Mouse (Mus musculus): Measurements from ENCODE around the gene Tspo. TPM values are rescaled to one million over a fixed set of nuclear protein-coding genes. Genes with fewer than 3 reads are reported as not detected.

Gene Tspo
- polyA plus RNA-seq, 1 experiment from 2014 or later: 118 TPM

DNA sequence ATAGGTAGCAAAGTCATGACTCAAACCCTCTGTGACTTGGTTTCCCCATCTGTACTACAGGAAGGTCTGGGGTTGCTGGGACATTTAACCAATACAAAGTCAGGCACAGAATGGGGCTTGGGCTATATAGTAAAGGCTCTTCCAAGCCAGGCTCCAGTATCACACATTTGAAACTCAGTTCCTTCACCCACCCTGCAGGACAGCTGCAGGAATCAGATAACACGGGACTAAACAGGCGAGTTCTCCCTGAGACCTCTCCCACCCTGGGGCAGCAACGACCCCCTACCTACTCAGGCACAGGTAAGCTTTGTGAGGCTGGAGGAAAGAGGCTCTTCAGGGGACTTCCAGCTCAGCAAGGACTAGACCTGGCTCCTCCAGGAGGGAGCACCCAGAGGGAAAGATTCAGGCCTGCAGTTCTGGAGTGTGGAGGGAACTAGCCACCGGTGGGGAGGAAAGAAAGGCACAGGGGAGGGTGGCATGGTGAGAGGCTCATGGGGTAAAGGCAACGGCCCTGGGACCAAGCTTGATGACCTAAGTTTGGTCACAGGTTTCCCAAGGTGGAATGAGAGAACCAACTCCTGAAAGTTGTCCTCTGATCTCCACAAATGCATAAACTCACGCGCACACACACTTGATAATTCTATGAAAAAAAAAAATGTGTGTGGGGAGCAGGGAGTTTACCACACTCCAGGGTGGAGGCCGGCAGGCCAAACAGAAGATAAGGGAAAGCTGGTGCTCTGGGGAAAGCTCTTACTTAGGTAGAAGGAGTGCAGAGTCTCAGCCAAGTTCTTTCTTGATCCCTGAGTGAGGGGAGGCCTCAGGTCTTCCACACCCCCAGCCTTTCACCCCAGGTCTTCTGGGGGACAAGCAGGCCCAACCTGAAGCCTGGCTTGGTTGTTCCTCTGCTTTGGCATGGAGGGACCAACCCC, 29.1 kb downstream of the Tspo start:
- peaks cover 22% of the 10 kb centered on the region for H3K4me1 ChIP-seq
- ATAC-seq (ENCODE audit: insufficient read depth, low FRiP score, low read depth): peak; percentile 50; the same call in 1 of the 2 replicates
- no peak overlapping the region for H3K9ac ChIP-seq
- H3K4me3 ChIP-seq (replicated peaks): 0 out of 2 replicates have a peak overlapping the region, but pooled peaks have one; percentile 87
- peak overlapping the region; percentile 88 for H3K4me2 ChIP-seq
- WGBS: 52% methylated on average over 8 of the region's 8 CpGs
- H3K36me3 ChIP-seq: no peaks in the 10 kb centered on the region
- no peaks in the 10 kb centered on the region for H3K27me3 ChIP-seq (replicated peaks)
- H3K9me3 ChIP-seq: no peaks in the 10 kb centered on the region
- peak overlapping the region; percentile 78 for H3K27ac ChIP-seq

DNA sequence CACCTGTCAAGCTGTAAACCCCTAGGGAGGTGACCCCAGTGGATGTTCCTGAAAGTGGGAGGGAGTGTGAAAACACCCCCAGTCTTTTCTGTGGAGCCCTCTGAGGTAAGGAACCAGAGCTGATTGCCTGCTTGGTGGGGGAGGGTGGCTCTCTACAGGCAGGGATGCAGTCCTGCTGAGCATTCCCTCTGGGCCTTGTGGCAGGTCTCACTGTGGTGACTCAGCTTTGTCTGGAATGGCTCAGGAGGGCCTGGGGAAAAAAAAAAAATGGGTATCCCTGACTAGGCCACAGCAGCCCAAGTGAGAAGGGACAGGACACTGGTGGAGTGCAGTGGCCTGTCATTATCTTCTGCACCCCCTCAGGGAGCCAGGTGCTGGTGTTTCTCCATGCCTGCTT, 29.8 kb downstream of the Tspo start:
- no peak overlapping the region for H3K9ac ChIP-seq
- H3K4me3 ChIP-seq (replicated peaks): 0 out of 2 replicates have a peak overlapping the region, but pooled peaks have one; percentile 87
- H3K4me1 ChIP-seq: peaks cover 22% of the 10 kb centered on the region
- H3K9me3 ChIP-seq: no peaks in the 10 kb centered on the region
- H3K36me3 ChIP-seq: no peaks in the 10 kb centered on the region
- H3K4me2 ChIP-seq: peak overlapping the region; percentile 88
- H3K27me3 ChIP-seq (replicated peaks): no peaks in the 10 kb centered on the region
- peak overlapping the region; percentile 78 for H3K27ac ChIP-seq
- no peak for ATAC-seq (ENCODE audit: insufficient read depth, low FRiP score, low read depth)

DNA sequence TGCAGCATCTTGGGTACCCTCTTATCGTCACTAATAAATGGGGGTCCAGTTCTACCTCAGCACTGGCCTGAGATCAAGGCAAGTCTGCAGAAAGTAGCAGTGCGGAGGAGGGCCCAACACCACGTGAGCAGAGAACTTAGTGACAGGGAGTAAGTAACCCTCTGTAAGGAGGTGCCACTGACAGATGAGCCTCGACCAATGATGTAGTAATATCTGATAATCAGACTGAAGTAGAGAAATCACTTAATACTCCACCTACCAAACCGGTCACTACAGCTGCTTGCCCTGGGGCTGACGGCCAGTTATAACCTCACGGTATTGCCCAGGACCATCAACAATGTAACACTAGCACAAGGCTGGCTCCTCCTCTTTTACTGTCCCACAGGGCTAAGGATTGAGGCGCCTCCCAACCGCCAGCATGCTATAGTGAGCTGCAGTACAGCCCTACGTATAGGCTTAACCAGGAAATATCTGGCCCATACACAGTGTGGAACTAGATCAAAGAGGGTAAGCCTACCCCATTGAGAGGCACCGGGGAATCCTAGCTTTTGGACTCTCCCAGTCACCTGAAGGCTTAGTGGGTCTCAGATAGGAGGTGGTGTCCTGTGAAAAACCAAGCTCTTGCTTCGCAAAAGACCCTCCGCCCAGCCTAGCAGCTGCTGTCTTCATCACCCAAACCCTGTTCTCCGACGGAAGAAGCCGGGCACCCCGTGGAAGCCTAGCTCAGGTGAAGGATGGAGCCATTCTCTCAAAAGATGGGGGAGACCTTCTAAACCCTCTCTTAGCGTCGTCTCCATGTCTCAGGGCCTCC, 30.5 kb downstream of the Tspo start:
- H3K4me2 ChIP-seq: peak overlapping the region; percentile 88
- no peaks in the 10 kb centered on the region for H3K36me3 ChIP-seq
- 9% methylated on average over 19 of the region's 19 CpGs for WGBS
- H3K4me1 ChIP-seq: peaks cover 22% of the 10 kb centered on the region
- H3K9me3 ChIP-seq: no peaks in the 10 kb centered on the region
- H3K9ac ChIP-seq: peak overlapping the region; percentile 83
- ATAC-seq (ENCODE audit: insufficient read depth, low FRiP score, low read depth): peak; percentile 68
- H3K27ac ChIP-seq: peak overlapping the region; percentile 78
- no peaks in the 10 kb centered on the region for H3K27me3 ChIP-seq (replicated peaks)
- H3K4me3 ChIP-seq (replicated peaks): peak overlapping the region; percentile 87

DNA sequence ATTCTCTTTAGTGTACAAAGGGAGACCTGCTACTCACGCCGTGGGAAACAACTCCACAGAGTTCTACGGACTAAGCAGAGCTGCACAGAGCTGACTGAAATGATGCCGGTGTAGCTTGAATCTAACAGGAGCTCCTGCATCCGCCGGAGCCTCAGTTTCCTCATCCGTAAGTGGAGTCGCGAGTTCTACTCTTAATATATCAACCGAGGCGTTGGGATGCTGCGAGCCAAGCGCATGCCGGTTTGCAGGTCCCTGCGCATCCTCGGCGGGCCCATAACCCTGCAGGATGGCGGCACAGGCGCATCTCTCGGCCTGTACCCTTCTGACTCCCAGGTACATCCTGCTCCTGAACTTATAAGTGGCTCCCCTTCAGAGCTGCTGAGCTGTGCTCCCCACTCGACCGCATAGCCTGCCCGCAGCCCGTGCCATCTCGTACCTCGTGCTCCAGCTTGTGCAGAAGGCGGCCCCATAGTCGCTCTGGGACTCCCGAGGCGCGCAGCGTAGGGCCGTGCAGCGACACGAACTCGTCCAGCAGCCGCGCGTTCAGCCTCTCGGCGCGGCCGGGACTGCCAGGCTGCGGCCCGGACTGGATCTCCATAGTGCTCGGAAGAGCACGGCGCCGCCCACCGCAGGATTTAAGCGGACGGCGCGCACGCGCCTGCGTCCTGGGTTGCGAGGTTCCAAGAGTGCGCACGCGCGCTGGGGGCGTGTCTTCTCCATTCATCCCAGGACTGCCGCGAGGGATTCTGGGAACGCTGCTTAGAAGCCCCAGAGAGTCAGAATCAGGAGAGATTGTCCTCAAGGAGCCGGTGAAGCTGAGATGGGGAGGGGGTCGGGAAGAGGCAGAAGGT, 31.3 kb downstream of the Tspo start, which contains the start of gene Ttll12:
Gene Ttll12 (minus strand): TSS at position 645 of the 851 bp plus-strand sequence.
- peak within 1 kb of the TSS; percentile 83 for H3K9ac ChIP-seq
- H3K4me3 ChIP-seq (replicated peaks): peak within 1 kb of the TSS; percentile 87
- peak within 1 kb of the TSS; percentile 77 for H3K27ac ChIP-seq
- H3K9me3 ChIP-seq: no peaks in the 10 kb centered on the region
- no peaks in the 10 kb centered on the region for H3K36me3 ChIP-seq
- WGBS: under 1% methylated on average over 68 of the region's 68 CpGs
- peaks cover 22% of the 10 kb centered on the region for H3K4me1 ChIP-seq
- no peaks in the 10 kb centered on the region for H3K27me3 ChIP-seq (replicated peaks)
- H3K4me2 ChIP-seq: peak within 1 kb of the TSS; percentile 88
- peak; percentile 87 for ATAC-seq (ENCODE audit: insufficient read depth, low FRiP score, low read depth)

DNA sequence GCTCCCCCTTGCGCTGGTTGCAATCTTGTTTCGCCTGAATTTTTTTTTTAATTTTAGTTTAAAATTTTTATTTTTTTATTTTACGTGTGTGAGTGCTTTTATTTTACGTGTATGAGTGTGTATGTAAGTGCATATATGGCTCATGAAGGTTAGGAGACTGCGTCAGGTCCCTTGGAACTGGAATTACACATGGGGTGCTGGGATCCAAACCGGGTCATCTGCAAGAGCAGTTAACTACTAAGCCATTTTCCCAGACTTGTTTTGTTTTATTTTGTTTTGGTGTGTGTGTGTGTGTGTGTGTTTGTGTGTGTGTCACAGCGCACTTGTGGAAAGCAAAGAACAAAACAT, 31.9 kb downstream of the Tspo start:
- Histone ChIP-seq H3K9me3 (no peaks in the 10 kb centered on the region), H3K9ac (peak overlapping the region; percentile 27; the same call in 1 of the 2 replicates), H3K27ac (no peak overlapping the region), H3K4me1 (peaks cover 22% of the 10 kb centered on the region), H3K27me3 (replicated peaks) (no peaks in the 10 kb centered on the region), H3K4me2 (peak overlapping the region; percentile 88), H3K4me3 (replicated peaks) (peak overlapping the region; percentile 87), H3K36me3 (no peaks in the 10 kb centered on the region)
- 29% methylated on average over 7 of the region's 7 CpGs for WGBS
- no peak for ATAC-seq (ENCODE audit: insufficient read depth, low FRiP score, low read depth)

DNA sequence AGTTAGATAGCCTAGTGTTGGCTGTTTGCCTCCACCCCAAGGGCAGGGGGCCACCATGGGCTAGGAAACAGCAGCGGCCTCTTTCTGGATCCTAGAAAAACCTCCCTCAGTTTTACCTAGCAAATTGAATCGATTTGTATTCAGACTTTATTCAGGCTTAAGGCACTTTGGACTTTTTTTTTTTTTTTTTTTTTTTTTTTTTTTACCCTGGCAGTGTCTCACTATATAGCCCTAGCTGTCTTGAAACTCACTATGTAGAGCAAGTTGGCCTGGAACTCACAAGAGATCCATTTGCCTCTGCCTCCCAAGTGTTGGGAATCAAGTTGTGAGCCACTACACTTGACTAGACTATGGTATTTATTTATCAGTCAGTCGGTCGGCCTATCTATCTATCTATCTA, 33.4 kb downstream of the Tspo start:
- Histone ChIP-seq H3K27ac (no peak overlapping the region), H3K36me3 (no peaks in the 10 kb centered on the region), H3K27me3 (replicated peaks) (no peaks in the 10 kb centered on the region), H3K4me3 (replicated peaks) (no peak overlapping the region), H3K4me1 (peaks cover 22% of the 10 kb centered on the region), H3K9me3 (no peaks in the 10 kb centered on the region), H3K9ac (no peak overlapping the region), H3K4me2 (no peak overlapping the region)
- no peak for ATAC-seq (ENCODE audit: insufficient read depth, low FRiP score, low read depth)
- WGBS: 87% methylated on average over 4 of the region's 4 CpGs

DNA sequence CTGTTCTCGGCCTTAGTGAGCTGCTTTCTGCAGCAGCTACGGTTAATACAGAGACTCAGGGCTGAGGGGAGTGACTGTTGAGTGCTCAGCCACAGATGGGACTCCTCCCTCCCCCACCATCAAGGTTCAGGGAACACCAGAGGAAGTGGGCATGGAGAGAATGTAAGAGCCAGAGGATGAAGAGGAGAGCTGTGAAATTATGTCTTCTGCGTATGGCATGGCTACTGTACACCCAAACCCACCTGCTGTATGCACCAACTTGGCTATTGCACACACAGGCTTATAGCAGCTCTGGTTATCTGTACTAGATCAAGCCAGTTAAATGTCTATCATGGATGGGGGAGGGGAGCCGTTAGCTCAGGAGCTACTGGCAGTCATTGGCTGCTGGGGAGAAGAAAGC, 37.8 kb downstream of the Tspo start:
- Histone ChIP-seq H3K27ac (no peak overlapping the region), H3K36me3 (no peaks in the 10 kb centered on the region), H3K4me1 (peaks cover 4% of the 10 kb centered on the region; the same call in 1 of the 2 replicates), H3K9me3 (no peaks in the 10 kb centered on the region), H3K9ac (no peak overlapping the region), H3K4me2 (no peak overlapping the region), H3K4me3 (replicated peaks) (no peak overlapping the region), H3K27me3 (replicated peaks) (no peaks in the 10 kb centered on the region)
- 64% methylated on average over 4 of the region's 4 CpGs for WGBS
- ATAC-seq (ENCODE audit: insufficient read depth, low FRiP score, low read depth): no peak

DNA sequence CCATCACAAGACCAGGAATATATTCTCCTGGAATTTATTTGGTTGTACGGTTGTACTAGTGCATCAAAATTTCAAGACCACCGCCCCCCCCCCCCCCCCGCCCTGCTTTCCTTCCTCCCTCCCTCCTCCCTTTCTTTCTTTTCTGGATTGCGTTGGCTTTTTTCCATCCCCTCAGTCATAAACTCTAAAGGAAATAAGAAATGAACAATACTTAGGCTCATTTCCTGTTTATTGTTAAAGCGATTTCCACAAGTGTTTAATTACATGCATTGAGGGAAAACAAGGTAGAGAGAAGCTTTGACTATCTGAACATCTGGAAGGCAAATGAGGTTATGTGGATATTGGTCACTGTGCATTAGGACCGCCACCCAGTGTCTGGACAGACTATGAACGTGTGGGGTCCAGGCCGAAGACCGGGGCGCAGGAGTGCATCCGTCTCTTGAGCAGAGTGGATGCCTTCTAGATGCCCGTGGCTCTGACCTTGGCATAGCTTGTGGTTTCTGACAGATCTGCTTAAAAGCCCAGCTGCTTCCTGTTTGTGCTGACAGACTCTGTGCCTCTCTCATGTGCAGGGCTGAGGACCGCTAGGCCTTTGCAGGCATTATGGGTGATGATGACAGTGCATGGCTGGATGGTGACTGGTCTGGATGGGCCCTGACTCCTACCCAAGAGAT, 39.1 kb downstream of the Tspo start:
- Histone ChIP-seq H3K4me1 (peaks cover 4% of the 10 kb centered on the region; the same call in 1 of the 2 replicates), H3K9me3 (no peaks in the 10 kb centered on the region), H3K4me3 (replicated peaks) (no peak overlapping the region), H3K9ac (no peak overlapping the region), H3K4me2 (no peak overlapping the region), H3K36me3 (no peaks in the 10 kb centered on the region), H3K27me3 (replicated peaks) (no peaks in the 10 kb centered on the region), H3K27ac (0 out of 2 replicates have a peak overlapping the region, but pooled peaks have one; percentile 12)
- 61% methylated on average over 13 of the region's 13 CpGs for WGBS
- 0 out of 2 replicates have a peak, but pooled peaks have one; percentile 19 for ATAC-seq (ENCODE audit: insufficient read depth, low FRiP score, low read depth)

DNA sequence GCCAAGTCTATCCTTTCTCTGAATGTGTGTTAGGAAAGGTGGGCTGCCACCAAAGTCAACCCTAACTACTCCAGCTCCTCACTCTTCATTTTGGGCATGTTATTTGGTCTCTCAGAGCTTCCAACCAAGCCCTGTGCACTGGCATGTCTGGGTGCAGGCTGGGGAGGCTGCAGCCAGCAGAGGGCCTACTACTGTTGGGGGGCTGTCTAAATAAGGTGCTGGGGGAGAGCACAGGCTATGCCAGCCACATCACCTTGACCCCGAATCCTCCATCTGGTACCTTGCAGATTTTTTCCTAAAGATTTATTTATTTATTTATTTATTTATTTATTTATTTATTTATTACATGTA, 39.6 kb downstream of the Tspo start:
- WGBS: 89% methylated on average over 1 of the region's 1 CpGs
- no peak overlapping the region for H3K4me2 ChIP-seq

DNA sequence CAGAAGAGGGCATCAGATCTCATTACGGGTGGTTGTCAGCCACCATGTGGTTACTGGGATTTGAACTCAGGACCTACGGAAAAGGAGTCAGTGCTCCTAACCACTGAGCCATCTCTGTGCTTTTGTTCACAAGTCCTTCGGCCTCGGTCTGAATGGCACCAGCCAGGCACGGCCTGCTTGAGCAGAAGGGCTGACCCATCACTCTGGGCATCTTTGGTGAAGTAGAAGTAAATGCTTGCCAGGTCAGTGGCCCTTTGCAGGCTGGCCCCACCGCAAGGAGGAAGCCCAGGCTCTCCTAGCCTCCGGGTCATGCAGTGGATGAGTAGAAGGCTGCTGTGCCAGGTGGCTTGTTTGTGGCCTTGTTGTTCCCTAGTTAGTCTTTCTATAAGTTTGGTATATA, 40.0 kb downstream of the Tspo start:
- peaks cover 4% of the 10 kb centered on the region; the same call in 1 of the 2 replicates for H3K4me1 ChIP-seq
- no peak overlapping the region for H3K27ac ChIP-seq
- no peak overlapping the region for H3K9ac ChIP-seq
- no peak overlapping the region for H3K4me3 ChIP-seq (replicated peaks)
- WGBS: 97% methylated on average over 7 of the region's 7 CpGs
- no peaks in the 10 kb centered on the region for H3K36me3 ChIP-seq
- H3K27me3 ChIP-seq (replicated peaks): no peaks in the 10 kb centered on the region
- no peak for ATAC-seq (ENCODE audit: insufficient read depth, low FRiP score, low read depth)
- H3K4me2 ChIP-seq: no peak overlapping the region
- no peaks in the 10 kb centered on the region for H3K9me3 ChIP-seq

More for the DNA sequence above, 39.6 kb downstream of the Tspo start:
- Histone ChIP-seq H3K27me3 (replicated peaks) (no peaks in the 10 kb centered on the region), H3K4me3 (replicated peaks) (no peak overlapping the region), H3K9ac (no peak overlapping the region), H3K36me3 (no peaks in the 10 kb centered on the region), H3K4me1 (peaks cover 4% of the 10 kb centered on the region; the same call in 1 of the 2 replicates), H3K27ac (0 out of 2 replicates have a peak overlapping the region, but pooled peaks have one; percentile 12), H3K9me3 (no peaks in the 10 kb centered on the region)
- no peak for ATAC-seq (ENCODE audit: insufficient read depth, low FRiP score, low read depth)

DNA sequence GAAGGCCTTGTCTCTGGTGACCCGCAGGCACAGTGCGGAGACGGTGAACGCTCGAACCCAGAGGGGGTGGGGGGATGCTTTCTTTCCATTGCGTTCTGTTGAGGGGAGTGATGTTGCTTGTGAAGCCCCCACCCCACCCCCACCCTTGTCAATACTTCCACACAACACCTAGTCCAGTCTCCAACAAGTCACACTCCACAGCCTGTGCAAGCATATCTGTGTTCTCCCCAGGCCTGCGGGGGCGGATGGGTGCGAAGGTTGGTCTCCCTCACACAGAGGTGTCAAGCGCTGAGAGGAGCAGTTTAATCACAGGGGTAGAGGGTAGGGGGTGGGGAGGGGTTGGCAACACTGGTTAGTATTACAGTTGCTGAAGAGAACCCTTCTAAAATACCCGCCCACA, 42.8 kb downstream of the Tspo start:
- Histone ChIP-seq H3K9me3 (no peaks in the 10 kb centered on the region), H3K27ac (no peak overlapping the region), H3K36me3 (no peaks in the 10 kb centered on the region), H3K4me2 (no peak overlapping the region), H3K27me3 (replicated peaks) (no peaks in the 10 kb centered on the region), H3K9ac (no peak overlapping the region), H3K4me3 (replicated peaks) (no peak overlapping the region), H3K4me1 (peaks cover 4% of the 10 kb centered on the region; the same call in 1 of the 2 replicates)
- 81% methylated on average over 11 of the region's 11 CpGs for WGBS
- no peak for ATAC-seq (ENCODE audit: insufficient read depth, low FRiP score, low read depth)

Measured in stomach, embryonic 15.5 days (tissue).